Mouse (Mus musculus) neural tube, embryonic 13.5 days (tissue): ENCODE measurements around the gene St8sia1. TPM values are rescaled to one million over a fixed set of nuclear protein-coding genes. Genes with fewer than 3 reads are reported as not detected.

ENCODE experiments used
- ATAC-seq: fragments of 200-750 bp; cut with Nextera tagmentation; 2 replicates; pipeline ENCODE4 v1.8.0; 2017; ENCODE audit warnings: low read depth, mild to moderate bottlenecking, moderate TSS enrichment, moderate library complexity
- H3K27ac ChIP-seq: fragments of 300-500 bp; sonication (generic); replicated peaks from 2 replicates; pipeline ENCODE4 v1.5.1; 2015; ENCODE audit warnings: moderate library complexity, mild to moderate bottlenecking, inconsistent platforms
- H3K27me3 ChIP-seq: fragments of 300-500 bp; sonication (generic); 2 replicates; pipeline ENCODE4 v1.6.1; 2015; ENCODE audit warnings: mild to moderate bottlenecking, inconsistent platforms
- H3K36me3 ChIP-seq: fragments of 300-500 bp; sonication (generic); 2 replicates; pipeline ENCODE4 v1.6.1; 2015; ENCODE audit warnings: mild to moderate bottlenecking, inconsistent platforms
- H3K4me1 ChIP-seq: fragments of 300-500 bp; sonication (generic); replicated peaks from 2 replicates; pipeline ENCODE4 v1.6.1; 2015; ENCODE audit warnings: inconsistent platforms
- H3K4me2 ChIP-seq: fragments of 300-500 bp; sonication (generic); 2 replicates; pipeline ENCODE4 v1.6.1; 2015; ENCODE audit warnings: inconsistent platforms, mild to moderate bottlenecking, moderate library complexity
- H3K4me3 ChIP-seq: fragments of 300-500 bp; sonication (generic); 2 replicates; pipeline ENCODE4 v1.5.1; 2015; ENCODE audit warnings: mild to moderate bottlenecking, inconsistent platforms
- H3K9ac ChIP-seq: fragments of 300-500 bp; sonication (generic); 2 replicates; pipeline ENCODE4 v1.6.1; 2015; ENCODE audit warnings: moderate library complexity, mild to moderate bottlenecking, inconsistent platforms
- H3K9me3 ChIP-seq: fragments of 300-500 bp; sonication (generic); 2 replicates; pipeline ENCODE4 v1.6.1; 2016; ENCODE audit warnings: inconsistent platforms
- WGBS: fragments of 180-500 bp; shearing (Covaris S2); methylation state at CpG from one replicate; pipeline ENCODE4 v1.1.7; 2015; 5-methylcytosine and 5-hydroxymethylcytosine counted together
- polyA plus RNA-seq: library from polyadenylated mRNA; unstranded; fragments of >200 nt; fragmentation: Nextera tagmentation; extraction: Ambion mirVana; gene quantifications from 2 replicates; pipeline ENCODE4 v1.2.1, GENCODE M21; 2015

The St8sia1 gene
- polyA plus RNA-seq, 1 experiment from 2014 or later: 10.0 TPM

DNA sequence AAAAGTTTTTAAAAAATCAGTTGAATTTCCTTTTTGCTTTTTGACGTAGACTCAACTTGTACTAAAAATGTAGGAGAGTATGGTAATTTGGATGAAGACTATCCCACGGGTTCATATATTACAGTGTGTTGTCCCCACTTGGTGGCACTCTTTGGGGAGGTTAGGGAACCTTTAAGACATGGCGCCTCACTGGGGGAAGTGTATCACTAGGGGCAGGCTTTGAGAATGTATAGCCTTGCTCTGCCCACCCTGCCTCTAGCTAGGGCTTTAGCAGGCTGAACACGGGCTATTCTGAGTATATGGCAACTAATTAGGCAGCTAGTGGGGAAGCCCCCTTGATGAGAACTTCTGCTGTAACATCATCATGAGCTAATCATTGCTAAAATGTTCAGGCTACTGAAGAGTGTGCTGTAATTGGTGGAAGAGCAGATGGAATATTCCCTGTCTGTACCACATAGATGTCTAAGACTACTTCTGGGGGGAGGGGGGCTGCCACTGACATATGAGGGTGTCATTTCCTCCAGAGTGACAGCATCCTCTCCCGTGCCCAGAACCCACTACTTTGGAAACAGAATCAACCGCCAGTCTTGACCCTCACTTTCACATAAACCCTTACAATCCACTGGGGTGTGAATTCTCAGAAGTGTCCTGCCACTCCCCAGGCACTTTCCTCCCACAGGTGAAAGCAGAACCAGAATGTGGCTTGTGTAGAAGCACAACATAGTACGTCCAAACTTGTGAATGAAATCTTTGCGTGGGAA lies 116.2 kb downstream of the St8sia1 start:
- peaks cover 9% of the 10 kb centered on the region; the same call in 1 of the 2 replicates for H3K36me3 ChIP-seq

GRCm38 (mm10) chr6:142846855-142847254 lies 117.4 kb downstream of the St8sia1 start:
- Histone ChIP-seq H3K9me3 (no peaks in the 10 kb centered on the region), H3K27me3 (no peaks in the 10 kb centered on the region), H3K4me2 (no peak overlapping the region), H3K9ac (no peak overlapping the region), H3K4me3 (no peak overlapping the region), H3K27ac (no peak overlapping the region), H3K36me3 (peaks cover 9% of the 10 kb centered on the region; the same call in 1 of the 2 replicates), H3K4me1 (0 out of 2 replicates have a peak, but pooled peaks cover 4% of the 10 kb centered on the region)
- WGBS: 87% methylated on average over 4 of the region's 4 CpGs
- no peak for ATAC-seq

More for the DNA sequence above, 116.2 kb downstream of the St8sia1 start:
- Histone ChIP-seq H3K9me3 (no peaks in the 10 kb centered on the region), H3K4me1 (0 out of 2 replicates have a peak, but pooled peaks cover 4% of the 10 kb centered on the region), H3K4me2 (no peak overlapping the region), H3K27ac (no peak overlapping the region), H3K9ac (no peak overlapping the region), H3K4me3 (no peak overlapping the region), H3K27me3 (no peaks in the 10 kb centered on the region)
- WGBS: 81% methylated on average over 8 of the region's 8 CpGs
- ATAC-seq: no peak

GRCm38 (mm10) chr6:142845066-142845465 lies 119.2 kb downstream of the St8sia1 start:
- no peak overlapping the region for H3K9ac ChIP-seq
- ATAC-seq: no peak
- H3K27ac ChIP-seq: no peak overlapping the region
- WGBS: 88% methylated on average over 4 of the region's 4 CpGs
- no peak overlapping the region for H3K4me3 ChIP-seq
- no peak overlapping the region for H3K4me2 ChIP-seq
- H3K27me3 ChIP-seq: no peaks in the 10 kb centered on the region
- H3K9me3 ChIP-seq: no peaks in the 10 kb centered on the region
- 0 out of 2 replicates have a peak, but pooled peaks cover under 1% of the 10 kb centered on the region for H3K4me1 ChIP-seq
- H3K36me3 ChIP-seq: peaks cover 9% of the 10 kb centered on the region; the same call in 1 of the 2 replicates

GRCm38 (mm10) chr6:142844061-142844460 lies 120.2 kb downstream of the St8sia1 start:
- no peak for ATAC-seq
- WGBS: 92% methylated on average over 4 of the region's 4 CpGs
- Histone ChIP-seq H3K4me1 (no peaks in the 10 kb centered on the region), H3K9me3 (no peaks in the 10 kb centered on the region), H3K27me3 (no peaks in the 10 kb centered on the region), H3K9ac (no peak overlapping the region), H3K27ac (no peak overlapping the region), H3K36me3 (peaks cover 9% of the 10 kb centered on the region; the same call in 1 of the 2 replicates), H3K4me3 (no peak overlapping the region), H3K4me2 (no peak overlapping the region)

- Histone ChIP-seq H3K27ac (no peak overlapping the region), H3K9me3 (no peaks in the 10 kb centered on the region), H3K36me3 (no peaks in the 10 kb centered on the region), H3K4me1 (peaks cover 14% of the 10 kb centered on the region), H3K4me2 (no peak overlapping the region), H3K4me3 (no peak overlapping the region), H3K27me3 (no peaks in the 10 kb centered on the region), H3K9ac (no peak overlapping the region)
- no peak for ATAC-seq
- WGBS: 96% methylated on average over 1 of the region's 1 CpGs
Measured at GRCm38 (mm10) chr6:142838501-142838900, 125.8 kb downstream of the St8sia1 start.

DNA sequence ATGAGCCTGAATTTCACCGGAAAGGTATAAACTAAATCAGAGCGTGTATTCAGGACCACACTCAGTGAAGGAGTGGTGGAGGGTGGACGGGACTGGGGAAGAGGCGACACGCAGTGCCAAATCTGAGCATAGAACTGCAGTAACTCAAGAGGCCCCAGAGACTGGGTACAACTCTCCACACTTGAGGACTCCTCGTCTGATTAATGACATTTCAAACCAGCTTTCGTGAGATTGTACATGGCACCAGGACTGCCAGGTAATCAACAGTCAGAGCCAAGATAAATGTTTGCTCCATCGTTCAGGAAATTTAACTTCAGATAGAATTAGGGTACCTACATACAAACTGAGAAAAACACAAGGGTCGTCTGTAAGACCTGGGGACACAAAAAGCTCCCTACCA lies 126.9 kb downstream of the St8sia1 start:
- 71% methylated on average over 9 of the region's 9 CpGs for WGBS
- no peaks in the 10 kb centered on the region for H3K36me3 ChIP-seq
- no peaks in the 10 kb centered on the region for H3K27me3 ChIP-seq
- H3K4me1 ChIP-seq: peaks cover 18% of the 10 kb centered on the region
- H3K27ac ChIP-seq: no peak overlapping the region
- no peaks in the 10 kb centered on the region for H3K9me3 ChIP-seq
- H3K4me3 ChIP-seq: no peak overlapping the region
- ATAC-seq: no peak
- no peak overlapping the region for H3K9ac ChIP-seq
- no peak overlapping the region for H3K4me2 ChIP-seq

- H3K4me3 ChIP-seq: no peak overlapping the region
- no peaks in the 10 kb centered on the region for H3K36me3 ChIP-seq
- H3K4me1 ChIP-seq: peaks cover 18% of the 10 kb centered on the region
- H3K9ac ChIP-seq: peak overlapping the region; percentile 47; the same call in 1 of the 2 replicates
- peak overlapping the region; percentile 35 for H3K4me2 ChIP-seq
- no peaks in the 10 kb centered on the region for H3K27me3 ChIP-seq
- no peaks in the 10 kb centered on the region for H3K9me3 ChIP-seq
- peak; percentile 89 for ATAC-seq
- 21% methylated on average over 18 of the region's 18 CpGs for WGBS
- peak overlapping the region; percentile 59 for H3K27ac ChIP-seq
Measured at GRCm38 (mm10) chr6:142835726-142836125, 128.5 kb downstream of the St8sia1 start.

DNA sequence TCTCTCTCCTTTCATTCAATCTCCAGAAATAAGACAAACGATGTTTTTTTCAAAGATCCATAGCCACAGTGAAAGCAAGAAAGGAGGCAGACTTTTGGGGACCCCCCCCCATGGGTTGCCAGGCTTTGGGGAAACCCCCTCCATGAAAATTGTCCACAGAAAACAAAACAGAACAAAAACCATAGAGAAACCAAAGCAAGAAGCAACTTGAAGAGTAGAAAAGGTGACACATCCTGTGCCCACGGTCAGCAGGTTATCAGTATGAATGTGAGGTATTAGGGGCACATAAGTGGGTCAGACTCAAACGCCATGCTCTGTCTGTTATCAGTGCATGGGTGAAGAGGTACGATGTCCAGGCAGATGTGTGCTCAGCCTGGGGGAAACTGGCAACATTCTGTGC lies 129.3 kb downstream of the St8sia1 start:
- WGBS: 82% methylated on average over 4 of the region's 4 CpGs
- no peak for ATAC-seq
- peak overlapping the region; percentile 59; the same call in 1 of the 2 replicates for H3K27ac ChIP-seq
- H3K27me3 ChIP-seq: no peaks in the 10 kb centered on the region
- H3K9me3 ChIP-seq: no peaks in the 10 kb centered on the region
- peaks cover 18% of the 10 kb centered on the region for H3K4me1 ChIP-seq
- H3K36me3 ChIP-seq: no peaks in the 10 kb centered on the region
- no peak overlapping the region for H3K9ac ChIP-seq
- no peak overlapping the region for H3K4me2 ChIP-seq
- H3K4me3 ChIP-seq: no peak overlapping the region

DNA sequence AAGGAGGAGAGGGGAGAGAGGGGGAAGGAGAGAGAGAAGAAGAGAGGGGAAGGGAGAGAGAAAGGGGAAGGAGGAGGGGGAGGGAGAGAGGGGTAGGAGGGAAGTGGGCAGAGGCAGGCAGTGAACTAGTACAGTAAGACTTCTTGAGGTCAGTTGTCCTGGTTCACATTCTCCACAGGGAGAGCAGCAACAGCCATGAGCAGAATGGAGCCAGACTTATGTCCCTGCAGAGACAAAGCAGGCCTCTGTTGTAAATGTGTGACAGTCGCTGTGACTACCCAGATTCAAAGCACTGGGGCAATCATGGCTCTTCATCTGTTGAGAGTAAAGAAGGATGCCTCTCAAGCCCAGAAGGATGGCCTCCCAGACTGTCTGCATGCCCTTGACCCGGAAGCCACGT lies 132.5 kb downstream of the St8sia1 start:
- H3K4me3 ChIP-seq: no peak overlapping the region
- H3K9me3 ChIP-seq: no peaks in the 10 kb centered on the region
- H3K4me2 ChIP-seq: no peak overlapping the region
- ATAC-seq: no peak
- no peaks in the 10 kb centered on the region for H3K27me3 ChIP-seq
- WGBS: 64% methylated on average over 3 of the region's 3 CpGs
- H3K9ac ChIP-seq: no peak overlapping the region
- peaks cover 18% of the 10 kb centered on the region for H3K4me1 ChIP-seq
- H3K36me3 ChIP-seq: peaks cover 22% of the 10 kb centered on the region
- H3K27ac ChIP-seq: no peak overlapping the region

- Histone ChIP-seq H3K36me3 (peaks cover 22% of the 10 kb centered on the region), H3K9me3 (no peaks in the 10 kb centered on the region), H3K4me2 (no peak overlapping the region), H3K4me3 (no peak overlapping the region), H3K27me3 (no peaks in the 10 kb centered on the region), H3K27ac (no peak overlapping the region), H3K4me1 (peaks cover 18% of the 10 kb centered on the region), H3K9ac (no peak overlapping the region)
- ATAC-seq: no peak
- WGBS: 67% methylated on average over 8 of the region's 8 CpGs
Measured at GRCm38 (mm10) chr6:142831243-142831642, 133.0 kb downstream of the St8sia1 start.

DNA sequence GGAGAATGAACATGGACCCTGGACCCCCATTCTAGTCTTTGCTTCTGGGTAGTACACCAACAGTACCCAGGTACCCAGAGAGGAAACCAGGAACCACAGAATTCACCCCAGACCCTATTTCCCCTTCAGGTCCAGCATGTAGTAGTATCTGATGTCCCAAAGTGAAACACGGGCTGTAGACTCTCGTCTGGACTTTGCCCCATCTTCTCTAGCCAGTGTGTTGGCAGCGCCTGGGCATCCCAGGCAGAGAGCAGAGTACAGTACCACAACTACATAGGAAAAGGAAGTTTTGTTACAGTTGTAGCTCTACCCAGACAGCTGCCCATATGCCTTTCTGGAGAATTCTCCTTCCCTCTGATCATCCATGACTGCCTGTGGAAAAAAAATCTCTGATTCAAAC lies 134.0 kb downstream of the St8sia1 start:
- Histone ChIP-seq H3K4me1 (peaks cover 8% of the 10 kb centered on the region; the same call in 1 of the 2 replicates), H3K36me3 (peaks cover 22% of the 10 kb centered on the region), H3K27ac (no peak overlapping the region), H3K27me3 (no peaks in the 10 kb centered on the region), H3K4me2 (no peak overlapping the region), H3K9ac (no peak overlapping the region), H3K4me3 (no peak overlapping the region), H3K9me3 (no peaks in the 10 kb centered on the region)
- 98% methylated on average over 3 of the region's 3 CpGs for WGBS
- ATAC-seq: no peak

DNA sequence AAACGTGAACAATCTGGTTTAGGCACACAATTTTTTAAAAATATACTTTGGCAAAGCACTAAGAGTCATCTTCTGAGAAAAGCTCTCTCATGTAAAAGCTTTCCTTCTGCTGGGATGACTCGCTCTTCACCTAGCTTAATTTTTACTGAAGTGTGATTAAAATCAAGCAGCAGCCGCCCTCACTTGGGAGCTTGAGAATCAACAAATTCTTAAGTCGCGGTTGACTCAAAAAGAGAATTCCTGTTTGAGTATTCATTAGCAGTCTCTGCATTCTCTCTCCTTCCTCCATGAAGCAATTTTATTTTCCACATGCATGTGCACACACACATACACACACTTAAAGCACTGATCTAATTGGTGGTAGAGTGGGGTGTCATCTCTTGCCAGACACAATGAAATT lies 138.8 kb downstream of the St8sia1 start:
- no peak overlapping the region for H3K4me2 ChIP-seq
- H3K36me3 ChIP-seq: peaks cover 22% of the 10 kb centered on the region
- no peak for ATAC-seq
- no peaks in the 10 kb centered on the region for H3K9me3 ChIP-seq
- H3K4me3 ChIP-seq: no peak overlapping the region
- H3K9ac ChIP-seq: no peak overlapping the region
- no peaks in the 10 kb centered on the region for H3K27me3 ChIP-seq
- H3K4me1 ChIP-seq: no peaks in the 10 kb centered on the region
- H3K27ac ChIP-seq: no peak overlapping the region
- 88% methylated on average over 5 of the region's 5 CpGs for WGBS
